ENCODE assay signal across 26 mouse cellular contexts in genomic region chr1:23102021-23102420, GRCm38 (mm10). TPM values are rescaled to one million over a fixed set of nuclear protein-coding genes. Genes with fewer than 3 reads are reported as not detected.
A peak's percentile ranks its signal among the peaks of the same experiment; 100 is the strongest.
DNase-seq lines count a peak whose midpoint lies in the region; ATAC-seq and TF ChIP-seq lines count a peak whose summit lies in the region.
"Had no signal": no experiment of that assay in that cellular context is flagged by ENCODE, and none has a peak within 500 bp of the region (broad histone marks: within the 10 kb centered on the region; RNA-seq: fewer than 3 reads in every experiment).

TSS of gene 4933415F23Rik (minus strand) at chr1:23102253.

- no peak for TF ChIP-seq CTCF in forebrain, postnatal 0 days (IDR thresholded peaks at IDR 0.05; ENCODE audit: low read depth)
- no peak for TF ChIP-seq CTCF in testis, adult 2 months (IDR thresholded peaks at IDR 0.05; ENCODE audit: control insufficient read depth, insufficient read depth, insufficient replicate concordance, low read depth, low read length)
- no peak for TF ChIP-seq CTCF in thymus, adult 2 months (IDR thresholded peaks at IDR 0.05; ENCODE audit: borderline replicate concordance, control insufficient read depth, extremely low read depth, insufficient read depth, low read length, poor library complexity)

- 95% methylated on average over 20 of the region's 20 CpGs for WGBS in forebrain, embryonic 11.5 days
- WGBS in forebrain, postnatal 0 days: 95% methylated on average over 20 of the region's 20 CpGs
- 94% methylated on average over 20 of the region's 20 CpGs for WGBS in thymus, adult 2 months

- peak; percentile 24 for DNase-seq in cerebellum, adult 11-12 months
- DNase-seq in cerebellum, postnatal 25 days: no peak
- no peak for DNase-seq in forebrain, embryonic 11.5 days (ENCODE audit: low spot score)
- no peak for DNase-seq in forebrain, postnatal 0 days
- DNase-seq in thymus, adult 2 months: no peak
- no peak for DNase-seq in urinary bladder, adult 2 months (ENCODE audit: low spot score)
- DNase-seq: adrenal gland, adult 8-10 months; adrenal gland, postnatal 25 days; B cell, adult 2 months; cerebellum, postnatal 10 days; gastrocnemius, postnatal 25 days; heart, adult 18-20 months; heart, postnatal 10 days; heart, postnatal 36 days had no signal

- peak; percentile 86 for TF ChIP-seq POLR2A in testis, adult 2 months (IDR thresholded peaks at IDR 0.05; ENCODE audit: control insufficient read depth, low read depth, low read length)
- no peak for TF ChIP-seq POLR2A in thymus, adult 2 months (IDR thresholded peaks at IDR 0.05; ENCODE audit: control insufficient read depth, extremely low read depth, insufficient read depth, low read length, poor library complexity)

- no peaks in the 10 kb centered on the region for H3K9me3 ChIP-seq in forebrain, embryonic 11.5 days (ENCODE audit: control insufficient read depth, low read length)
- no peaks in the 10 kb centered on the region for H3K9me3 ChIP-seq in forebrain, postnatal 0 days (ENCODE audit: low read length)
- H3K9me3 ChIP-seq: heart, embryonic 15.5 days; hindbrain, embryonic 13.5 days; intestine, embryonic 15.5 days had no signal

- ATAC-seq in forebrain, embryonic 11.5 days (replicated peaks; ENCODE audit: low FRiP score): 0 out of 2 replicates have a peak, but pooled peaks have one; percentile 12
- no peak for ATAC-seq in forebrain, postnatal 0 days
- ATAC-seq: activated CD4-positive, CD25-positive, alpha-beta regulatory T cell, adult 4 months; forebrain, embryonic 14.5 days; hindbrain, embryonic 16.5 days; intestine, embryonic 15.5 days had no signal

- H3K9ac ChIP-seq in forebrain, embryonic 11.5 days (ENCODE audit: low read length): no peak within 1 kb of the TSS
- no peak within 1 kb of the TSS for H3K9ac ChIP-seq in forebrain, postnatal 0 days
- H3K9ac ChIP-seq: heart, embryonic 12.5 days; heart, embryonic 15.5 days; hindbrain, embryonic 13.5 days; intestine, embryonic 15.5 days had no signal

- H3K27me3 ChIP-seq in forebrain, embryonic 11.5 days (ENCODE audit: control insufficient read depth, insufficient read depth, low read length): no peaks in the 10 kb centered on the region
- no peaks in the 10 kb centered on the region for H3K27me3 ChIP-seq in forebrain, postnatal 0 days (ENCODE audit: insufficient read depth, low read length)
- no peaks in the 10 kb centered on the region for H3K27me3 ChIP-seq in testis, adult 2 months (ENCODE audit: control insufficient read depth, insufficient read depth, low read length)
- H3K27me3 ChIP-seq in thymus, adult 2 months (ENCODE audit: control insufficient read depth, insufficient read depth, low read length): no peaks in the 10 kb centered on the region
- H3K27me3 ChIP-seq: heart, embryonic 12.5 days; heart, embryonic 15.5 days; hindbrain, embryonic 13.5 days; intestine, embryonic 15.5 days had no signal

- H3K4me3 ChIP-seq in forebrain, embryonic 11.5 days (ENCODE audit: low read depth, low read length): no peak within 1 kb of the TSS
- H3K4me3 ChIP-seq in forebrain, postnatal 0 days (ENCODE audit: low read depth, low read length): no peak within 1 kb of the TSS
- H3K4me3 ChIP-seq in testis, adult 2 months (ENCODE audit: control insufficient read depth, low read depth, low read length): peak within 1 kb of the TSS; percentile 97
- H3K4me3 ChIP-seq in thymus, adult 2 months (ENCODE audit: control insufficient read depth, insufficient read depth, low read length): no peak within 1 kb of the TSS
- H3K4me3 ChIP-seq: forebrain, embryonic 10.5 days; heart, embryonic 12.5 days; heart, embryonic 15.5 days; hindbrain, embryonic 10.5 days; hindbrain, embryonic 13.5 days; intestine, embryonic 15.5 days had no signal

- H3K36me3 ChIP-seq in forebrain, embryonic 11.5 days (ENCODE audit: control insufficient read depth, insufficient read depth, low read length): no peaks in the 10 kb centered on the region
- H3K36me3 ChIP-seq in forebrain, postnatal 0 days (ENCODE audit: insufficient read depth): no peaks in the 10 kb centered on the region
- no peaks in the 10 kb centered on the region for H3K36me3 ChIP-seq in testis, adult 2 months (ENCODE audit: control insufficient read depth, insufficient read depth, low read length)
- H3K36me3 ChIP-seq in thymus, adult 2 months (ENCODE audit: control insufficient read depth, insufficient read depth, low read length): no peaks in the 10 kb centered on the region
- H3K36me3 ChIP-seq: forebrain, embryonic 10.5 days; heart, embryonic 12.5 days; heart, embryonic 15.5 days; hindbrain, embryonic 10.5 days; hindbrain, embryonic 13.5 days; intestine, embryonic 15.5 days had no signal

- H3K4me1 ChIP-seq in forebrain, embryonic 11.5 days (replicated peaks; ENCODE audit: control insufficient read depth, insufficient read depth, low read length): no peaks in the 10 kb centered on the region
- no peaks in the 10 kb centered on the region for H3K4me1 ChIP-seq in forebrain, postnatal 0 days (ENCODE audit: insufficient read depth)
- peaks cover 3% of the 10 kb centered on the region for H3K4me1 ChIP-seq in testis, adult 2 months (ENCODE audit: control insufficient read depth, insufficient read depth, low read length)
- no peaks in the 10 kb centered on the region for H3K4me1 ChIP-seq in thymus, adult 2 months (replicated peaks; ENCODE audit: control insufficient read depth, insufficient read depth, low read length)
- H3K4me1 ChIP-seq: heart, embryonic 12.5 days; heart, embryonic 15.5 days; hindbrain, embryonic 10.5 days; hindbrain, embryonic 13.5 days; intestine, embryonic 15.5 days had no signal

- H3K4me2 ChIP-seq in forebrain, embryonic 11.5 days (ENCODE audit: low read depth, low read length, severe bottlenecking): no peak within 1 kb of the TSS
- H3K4me2 ChIP-seq in forebrain, postnatal 0 days (ENCODE audit: low read depth): no peak within 1 kb of the TSS
- H3K4me2 ChIP-seq: heart, embryonic 12.5 days; heart, embryonic 15.5 days; hindbrain, embryonic 13.5 days; intestine, embryonic 15.5 days had no signal

- no peak within 1 kb of the TSS for H3K27ac ChIP-seq in forebrain, embryonic 11.5 days (ENCODE audit: low read depth, low read length)
- H3K27ac ChIP-seq in forebrain, postnatal 0 days (ENCODE audit: low read depth, low read length): no peak within 1 kb of the TSS
- peak within 1 kb of the TSS; percentile 93 for H3K27ac ChIP-seq in testis, adult 2 months (ENCODE audit: control insufficient read depth, insufficient read depth, low read depth, low read length)
- no peak within 1 kb of the TSS for H3K27ac ChIP-seq in thymus, adult 2 months (ENCODE audit: control insufficient read depth, insufficient read depth, low read length)
- H3K27ac ChIP-seq: forebrain, embryonic 10.5 days; heart, embryonic 15.5 days; hindbrain, embryonic 10.5 days; hindbrain, embryonic 13.5 days; intestine, embryonic 15.5 days had no signal

RNA-seq across cellular contexts. Expression of gene 4933415F23Rik, which starts in this region (rescaled TPM):
- not detected in 2 replicates for polyA plus RNA-seq in forebrain, embryonic 11.5 days (2014; fragmentation: Nextera tagmentation; extraction: Ambion mirVana)
- total RNA-seq in forebrain, postnatal 0 days (2014; rRNA removed): 0.10 TPM in 1 of 2 replicates, not detected in the other
- polyA plus RNA-seq in forebrain, postnatal 0 days (2015; fragmentation: Nextera tagmentation; extraction: Ambion mirVana): 0.08 TPM in 1 of 2 replicates, not detected in the other
- 343 and 344 TPM in 2 replicates for polyA plus RNA-seq in testis, adult 2 months (2012; rRNA removed)
- polyA plus RNA-seq in thymus, adult 2 months (2012; rRNA removed): 0.06 and 0.07 TPM in 2 replicates
- polyA plus RNA-seq in urinary bladder, adult 2 months (2012; rRNA removed): not detected in 2 replicates
- total RNA-seq: adrenal gland, adult 8-10 months; adrenal gland, postnatal 25 days; ES-E14; heart, adult 18-20 months; heart, postnatal 10 days; heart, postnatal 36 days had no signal
- polyA plus RNA-seq: activated CD4-positive, CD25-positive, alpha-beta regulatory T cell, adult 4 months; cerebellum, adult 2 months; forebrain, embryonic 10.5 days; forebrain, embryonic 14.5 days; heart, embryonic 12.5 days; heart, embryonic 15.5 days; hindbrain, embryonic 10.5 days; hindbrain, embryonic 13.5 days; hindbrain, embryonic 16.5 days; intestine, embryonic 15.5 days had no signal

Comparison
In these comparisons a context has a peak if more than half of its experiments do, and no peak if none do; other contexts are left out.
1. RNA of gene 4933415F23Rik (polyA plus RNA-seq): 343 to 344 TPM in testis, adult 2 months; 0.06 to 0.07 TPM in thymus, adult 2 months, not detected in forebrain, embryonic 11.5 days, 0.08 TPM in forebrain, postnatal 0 days and not detected in urinary bladder, adult 2 months; every median in the first group is over 100 times any median in the second.
2. Peak in ATAC-seq in forebrain, embryonic 11.5 days; RNA of the gene not detected or under 1 TPM.